8 mouse cellular contexts compared by ENCODE assay signal in the genomic region with DNA sequence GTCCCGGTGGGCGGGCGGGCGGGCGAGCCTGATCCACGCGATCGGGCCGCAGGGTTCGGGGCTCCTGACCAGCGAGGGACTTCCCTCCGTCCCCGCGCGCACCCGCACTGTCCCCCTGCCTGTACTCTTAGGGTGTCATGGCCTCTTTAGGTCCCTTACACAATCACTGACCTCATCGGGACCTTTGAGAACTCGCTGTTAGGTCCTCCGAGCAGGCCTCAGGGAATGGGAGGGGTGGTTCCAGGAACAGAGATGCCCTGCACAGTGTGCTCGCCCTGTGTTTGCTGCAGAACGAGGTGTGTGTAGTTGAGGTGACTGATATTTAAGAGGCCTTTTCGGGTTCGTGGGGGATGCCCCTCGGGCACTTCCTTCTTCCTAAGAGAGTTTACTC. TPM values are rescaled to one million over a fixed set of nuclear protein-coding genes. Genes with fewer than 3 reads are reported as not detected.
DNase-seq lines count a peak whose midpoint lies in the region; ATAC-seq and TF ChIP-seq lines count a peak whose summit lies in the region.

No protein-coding gene starts in this region.

- H3K4me2 ChIP-seq in forebrain, postnatal 0 days (ENCODE audit: low read depth): peak overlapping the region; percentile 60
- H3K4me2 ChIP-seq in liver, embryonic 14.5 days (ENCODE audit: low read depth): peak overlapping the region; percentile 87
- H3K4me2 ChIP-seq in stomach, embryonic 14.5 days (replicated peaks; ENCODE audit: low read depth, low read length): peak overlapping the region; percentile 73

- peak; percentile 57 for DNase-seq in layer of hippocampus, adult 9-11 months
- no peak for DNase-seq in layer of hippocampus, adult 18-20 months (ENCODE audit: low spot score in 2 of 2)
- peak; percentile 63 for DNase-seq in adipocyte (ENCODE audit: low spot score)
- peak; percentile 52 for DNase-seq in forebrain, postnatal 0 days
- peak in 1 of 3 experiments; percentile 66 for DNase-seq in liver, embryonic 14.5 days (ENCODE audit: low read depth in 3 of 3, low spot score in 3 of 3)
- DNase-seq in layer of hippocampus, postnatal 14 days (ENCODE audit: low spot score in 2 of 2): no peak
- no peak for DNase-seq in frontal cortex, postnatal 25 days (ENCODE audit: low spot score in 2 of 2)

- ATAC-seq in forebrain, postnatal 0 days: peak; percentile 76
- ATAC-seq in liver, embryonic 14.5 days (ENCODE audit: insufficient read depth): peak; percentile 72
- ATAC-seq in stomach, embryonic 14.5 days (ENCODE audit: insufficient number of reproducible peaks, insufficient read depth, low FRiP score, low read depth): peak; percentile 48; the same call in 1 of the 2 replicates

- H3K4me3 ChIP-seq in forebrain, postnatal 0 days (ENCODE audit: low read depth, low read length): peak overlapping the region; percentile 90
- H3K4me3 ChIP-seq in liver, embryonic 14.5 days (ENCODE audit: insufficient read depth in 1 of 2, low read depth in 2 of 2, low read length in 2 of 2): peak overlapping the region; percentile 97 to 98
- H3K4me3 ChIP-seq in stomach, embryonic 14.5 days (ENCODE audit: low read depth, low read length): peak overlapping the region; percentile 73

- peaks cover 7% of the 10 kb centered on the region; the same call in 1 of the 2 replicates for H3K4me1 ChIP-seq in forebrain, postnatal 0 days (ENCODE audit: insufficient read depth)
- H3K4me1 ChIP-seq in liver, embryonic 14.5 days (replicated peaks; ENCODE audit: control insufficient read depth in 2 of 2, insufficient read depth in 2 of 2, low read length in 1 of 2): peaks cover 5 to 28% of the 10 kb centered on the region in 2 experiments
- H3K4me1 ChIP-seq in stomach, embryonic 14.5 days (ENCODE audit: control insufficient read depth, insufficient read depth, low read length): peaks cover 13% of the 10 kb centered on the region

- TF ChIP-seq CTCF in forebrain, postnatal 0 days (IDR thresholded peaks at IDR 0.05; ENCODE audit: low read depth): no peak
- TF ChIP-seq CTCF in liver, embryonic 14.5 days (IDR thresholded peaks at IDR 0.05; ENCODE audit: low read depth): no peak

- 5% methylated on average over 24 of the region's 24 CpGs for WGBS in forebrain, postnatal 0 days
- WGBS in liver, embryonic 14.5 days (ENCODE audit: insufficient replicate concordance): under 1% methylated on average over 24 of the region's 24 CpGs
- 0% methylated on average over 21 of the region's 24 CpGs for whole genome bisulfite sequencing in stomach, embryonic 14.5 days

- TF ChIP-seq EP300 in liver, embryonic 14.5 days (IDR thresholded peaks at IDR 0.05; ENCODE audit: low read depth): no peak

- H3K9me3 ChIP-seq in forebrain, postnatal 0 days (ENCODE audit: low read length): no peaks in the 10 kb centered on the region
- no peaks in the 10 kb centered on the region for H3K9me3 ChIP-seq in liver, embryonic 14.5 days (ENCODE audit: control insufficient read depth, low read length)
- H3K9me3 ChIP-seq in stomach, embryonic 14.5 days (ENCODE audit: control insufficient read depth, low read depth, low read length): no peaks in the 10 kb centered on the region

- peak overlapping the region; percentile 83 for H3K9ac ChIP-seq in forebrain, postnatal 0 days
- H3K9ac ChIP-seq in liver, embryonic 14.5 days (replicated peaks): peak overlapping the region; percentile 85
- H3K9ac ChIP-seq in stomach, embryonic 14.5 days (replicated peaks; ENCODE audit: low read depth, low read length): peak overlapping the region; percentile 74

- peak overlapping the region; percentile 70 for H3K27ac ChIP-seq in forebrain, postnatal 0 days (ENCODE audit: low read depth, low read length)
- H3K27ac ChIP-seq in liver, embryonic 14.5 days: peak overlapping the region; percentile 54
- 0 out of 2 replicates have a peak overlapping the region, but pooled peaks have one; percentile 10 for H3K27ac ChIP-seq in stomach, embryonic 14.5 days (ENCODE audit: low read length)

- no peaks in the 10 kb centered on the region for H3K27me3 ChIP-seq in forebrain, postnatal 0 days (ENCODE audit: insufficient read depth, low read length)
- H3K27me3 ChIP-seq in liver, embryonic 14.5 days (ENCODE audit: control insufficient read depth, insufficient read depth, low read length): no peaks in the 10 kb centered on the region
- H3K27me3 ChIP-seq in stomach, embryonic 14.5 days (ENCODE audit: control insufficient read depth, insufficient read depth, low read length): no peaks in the 10 kb centered on the region

- peaks cover 17% of the 10 kb centered on the region for H3K36me3 ChIP-seq in forebrain, postnatal 0 days (ENCODE audit: insufficient read depth)
- peaks cover 6% of the 10 kb centered on the region for H3K36me3 ChIP-seq in liver, embryonic 14.5 days (replicated peaks; ENCODE audit: control insufficient read depth, insufficient read depth, low read depth)
- H3K36me3 ChIP-seq in stomach, embryonic 14.5 days (ENCODE audit: control insufficient read depth, insufficient read depth, low read length): peaks cover 11% of the 10 kb centered on the region

RNA-seq across cellular contexts. Expression of gene Hps4, which starts 0.3 kb away (rescaled TPM):
- 10 to 100 TPM; 29.4 to 30.7 TPM for total RNA-seq in layer of hippocampus, adult 18-20 months (2021)
- total RNA-seq in forebrain, postnatal 0 days (2014; rRNA removed): 24.6 and 25.4 TPM in 2 replicates
- 23.7 and 26.5 TPM in 2 replicates for polyA plus RNA-seq in forebrain, postnatal 0 days (2015; fragmentation: Nextera tagmentation; extraction: Ambion mirVana)
- 10.1 and 10.6 TPM in 2 replicates for polyA plus RNA-seq in liver, embryonic 14.5 days (2012; rRNA removed)
- 7.5 and 9.0 TPM in 2 replicates for polyA plus RNA-seq in liver, embryonic 14.5 days (2014; fragmentation: Nextera tagmentation; extraction: Ambion mirVana)
- 30.9 and 35.0 TPM in 2 replicates for polyA plus RNA-seq in stomach, embryonic 14.5 days (2014; fragmentation: Nextera tagmentation; extraction: Ambion mirVana)
- 10 to 100 TPM; 25.0 to 29.9 TPM for total RNA-seq in layer of hippocampus, postnatal 14 days (2021)

RNA-seq across cellular contexts. Expression of gene Srrd, which starts 0.4 kb away (rescaled TPM):
- 10 to 100 TPM; 19.0 to 22.6 TPM for total RNA-seq in layer of hippocampus, adult 18-20 months (2021)
- 61.5 and 67.9 TPM in 2 replicates for total RNA-seq in forebrain, postnatal 0 days (2014; rRNA removed)
- 51.1 and 52.2 TPM in 2 replicates for polyA plus RNA-seq in forebrain, postnatal 0 days (2015; fragmentation: Nextera tagmentation; extraction: Ambion mirVana)
- polyA plus RNA-seq in liver, embryonic 14.5 days (2012; rRNA removed): 15.7 and 16.0 TPM in 2 replicates
- polyA plus RNA-seq in liver, embryonic 14.5 days (2014; fragmentation: Nextera tagmentation; extraction: Ambion mirVana): 13.3 and 15.3 TPM in 2 replicates
- 43.5 and 47.6 TPM in 2 replicates for polyA plus RNA-seq in stomach, embryonic 14.5 days (2014; fragmentation: Nextera tagmentation; extraction: Ambion mirVana)
- total RNA-seq in layer of hippocampus, postnatal 14 days (2021): 10 to 100 TPM; 26.4 to 30.1 TPM

RNA-seq across cellular contexts. Expression of gene Gm6583, which starts 12.6 kb away (rescaled TPM):
- not detected for total RNA-seq in layer of hippocampus, adult 18-20 months (2021)
- not detected in 2 replicates for total RNA-seq in forebrain, postnatal 0 days (2014; rRNA removed)
- not detected in 2 replicates for polyA plus RNA-seq in forebrain, postnatal 0 days (2015; fragmentation: Nextera tagmentation; extraction: Ambion mirVana)
- 0.03 and 0.09 TPM in 2 replicates for polyA plus RNA-seq in liver, embryonic 14.5 days (2012; rRNA removed)
- polyA plus RNA-seq in liver, embryonic 14.5 days (2014; fragmentation: Nextera tagmentation; extraction: Ambion mirVana): 0.08 TPM in 1 of 2 replicates, not detected in the other
- 0.32 and 0.42 TPM in 2 replicates for polyA plus RNA-seq in stomach, embryonic 14.5 days (2014; fragmentation: Nextera tagmentation; extraction: Ambion mirVana)
- not detected for total RNA-seq in layer of hippocampus, postnatal 14 days (2021)

RNA-seq across cellular contexts. Expression of gene Tfip11, which starts 17.0 kb away (rescaled TPM):
- total RNA-seq in layer of hippocampus, adult 18-20 months (2021): 10 to 100 TPM; 38.8 to 42.0 TPM
- total RNA-seq in forebrain, postnatal 0 days (2014; rRNA removed): 15.6 and 20.8 TPM in 2 replicates
- 20.5 and 26.9 TPM in 2 replicates for polyA plus RNA-seq in forebrain, postnatal 0 days (2015; fragmentation: Nextera tagmentation; extraction: Ambion mirVana)
- polyA plus RNA-seq in liver, embryonic 14.5 days (2012; rRNA removed): 10.7 and 11.6 TPM in 2 replicates
- 8.0 and 9.2 TPM in 2 replicates for polyA plus RNA-seq in liver, embryonic 14.5 days (2014; fragmentation: Nextera tagmentation; extraction: Ambion mirVana)
- polyA plus RNA-seq in stomach, embryonic 14.5 days (2014; fragmentation: Nextera tagmentation; extraction: Ambion mirVana): 16.6 and 21.5 TPM in 2 replicates
- total RNA-seq in layer of hippocampus, postnatal 14 days (2021): 10 to 100 TPM; 34.9 to 36.8 TPM

RNA-seq across cellular contexts. Expression of gene Asphd2, which starts 51.5 kb away (rescaled TPM):
- total RNA-seq in layer of hippocampus, adult 18-20 months (2021): 100 to 1,000 TPM; 212 to 229 TPM
- 132 and 138 TPM in 2 replicates for total RNA-seq in forebrain, postnatal 0 days (2014; rRNA removed)
- polyA plus RNA-seq in forebrain, postnatal 0 days (2015; fragmentation: Nextera tagmentation; extraction: Ambion mirVana): 128 and 132 TPM in 2 replicates
- 0.10 and 0.26 TPM in 2 replicates for polyA plus RNA-seq in liver, embryonic 14.5 days (2012; rRNA removed)
- polyA plus RNA-seq in liver, embryonic 14.5 days (2014; fragmentation: Nextera tagmentation; extraction: Ambion mirVana): 0.20 TPM in 1 of 2 replicates, not detected in the other
- polyA plus RNA-seq in stomach, embryonic 14.5 days (2014; fragmentation: Nextera tagmentation; extraction: Ambion mirVana): 6.4 and 7.5 TPM in 2 replicates
- 100 to 1,000 TPM; 161 to 174 TPM for total RNA-seq in layer of hippocampus, postnatal 14 days (2021)

Comparison
In these comparisons a context has a peak if more than half of its experiments do, and no peak if none do; other contexts are left out.
1. DNase-seq: peak in layer of hippocampus, adult 9-11 months (single experiment), adipocyte (single experiment) and forebrain, postnatal 0 days (single experiment); none in layer of hippocampus, adult 18-20 months (0 of 2), layer of hippocampus, postnatal 14 days (0 of 2) and frontal cortex, postnatal 25 days (0 of 2).
2. H3K27ac ChIP-seq: peak in every context shown above with its lines; median percentile 70 in forebrain, postnatal 0 days; 54 in liver, embryonic 14.5 days; 10 in stomach, embryonic 14.5 days.
3. Peak in every context shown above with its lines, with median percentiles within 50 percentile points of each other: ATAC-seq, H3K4me2 ChIP-seq, H3K4me3 ChIP-seq and H3K9ac ChIP-seq.